Mouse (Mus musculus) hindbrain, postnatal 0 days (tissue): Measurements from ENCODE around the gene Krba1. TPM values are rescaled to one million over a fixed set of nuclear protein-coding genes. Genes with fewer than 3 reads are reported as not detected.

Experiments used
- ATAC-seq: fragments of 200-750 bp; cut with Nextera tagmentation; 2 replicates; pipeline ENCODE4 v1.8.0; 2017; ENCODE audit warnings: mild to moderate bottlenecking, moderate TSS enrichment, moderate library complexity
- DNase-seq: peaks from one replicate; pipeline ENCODE4 v3.0.0-alpha.2; 2015; ENCODE audit warnings: low spot score
- H3K27ac ChIP-seq: fragments of 300-500 bp; sonication (generic); 2 replicates; pipeline ENCODE4 v1.5.1; 2014; ENCODE audit warnings: mild to moderate bottlenecking
- H3K27me3 ChIP-seq: fragments of 300-500 bp; sonication (generic); 2 replicates; pipeline ENCODE4 v1.6.1; 2014; ENCODE audit warnings: low read length, mixed read lengths; ENCODE audit not compliant: insufficient read depth
- H3K36me3 ChIP-seq: fragments of 300-500 bp; sonication (generic); 2 replicates; pipeline ENCODE4 v1.6.1; 2014; ENCODE audit warnings: low read length, mixed read lengths; ENCODE audit not compliant: insufficient read depth
- H3K4me1 ChIP-seq: fragments of 300-500 bp; sonication (generic); 2 replicates; pipeline ENCODE4 v1.6.1; 2014; ENCODE audit warnings: antibody characterized with exemption, low read length, mixed read lengths; ENCODE audit not compliant: insufficient read depth
- H3K4me2 ChIP-seq: fragments of 300-500 bp; sonication (generic); 2 replicates; pipeline ENCODE4 v1.6.1; 2014; ENCODE audit warnings: low read depth, mild to moderate bottlenecking, low read length, moderate library complexity, mixed read lengths
- H3K4me3 ChIP-seq: fragments of 300-500 bp; sonication (generic); 2 replicates; pipeline ENCODE4 v1.5.1; 2014; ENCODE audit warnings: low read length
- H3K9ac ChIP-seq: fragments of 300-500 bp; sonication (generic); replicated peaks from 2 replicates; pipeline ENCODE4 v1.6.1; 2014; ENCODE audit warnings: mild to moderate bottlenecking, low read length, moderate library complexity, mixed read lengths
- H3K9me3 ChIP-seq: fragments of 300-500 bp; sonication (generic); 2 replicates; pipeline ENCODE4 v1.6.1; 2016; ENCODE audit warnings: low read length, mixed read lengths
- CTCF ChIP-seq: IDR thresholded peaks from 2 replicates; pipeline ENCODE4 v1.5.1; 2016; ENCODE audit warnings: antibody characterized with exemption, control low read depth, low read depth
- WGBS: fragments of 180-500 bp; shearing (Covaris S2); extraction: QIAGEN DNeasy Blood & Tissue Kit; methylation state at CpG from one replicate; pipeline ENCODE4 v1.1.7; 2014; 5-methylcytosine and 5-hydroxymethylcytosine counted together
- polyA plus RNA-seq: library from polyadenylated mRNA; unstranded; fragments of >200 nt; fragmentation: Nextera tagmentation; extraction: Ambion mirVana; gene quantifications from 2 replicates; pipeline ENCODE4 v1.2.1, GENCODE M21; 2015
- total RNA-seq: library from RNA; depleted of rRNA; stranded (reverse); fragments of >200 nt; gene quantifications from 2 replicates; pipeline ENCODE4 v1.2.3, GENCODE M21; 2014; rRNA removed

Gene Krba1
- total RNA-seq (38.4 and 49.8 TPM in 2 replicates), polyA plus RNA-seq (19.1 and 20.5 TPM in 2 replicates)

DNA sequence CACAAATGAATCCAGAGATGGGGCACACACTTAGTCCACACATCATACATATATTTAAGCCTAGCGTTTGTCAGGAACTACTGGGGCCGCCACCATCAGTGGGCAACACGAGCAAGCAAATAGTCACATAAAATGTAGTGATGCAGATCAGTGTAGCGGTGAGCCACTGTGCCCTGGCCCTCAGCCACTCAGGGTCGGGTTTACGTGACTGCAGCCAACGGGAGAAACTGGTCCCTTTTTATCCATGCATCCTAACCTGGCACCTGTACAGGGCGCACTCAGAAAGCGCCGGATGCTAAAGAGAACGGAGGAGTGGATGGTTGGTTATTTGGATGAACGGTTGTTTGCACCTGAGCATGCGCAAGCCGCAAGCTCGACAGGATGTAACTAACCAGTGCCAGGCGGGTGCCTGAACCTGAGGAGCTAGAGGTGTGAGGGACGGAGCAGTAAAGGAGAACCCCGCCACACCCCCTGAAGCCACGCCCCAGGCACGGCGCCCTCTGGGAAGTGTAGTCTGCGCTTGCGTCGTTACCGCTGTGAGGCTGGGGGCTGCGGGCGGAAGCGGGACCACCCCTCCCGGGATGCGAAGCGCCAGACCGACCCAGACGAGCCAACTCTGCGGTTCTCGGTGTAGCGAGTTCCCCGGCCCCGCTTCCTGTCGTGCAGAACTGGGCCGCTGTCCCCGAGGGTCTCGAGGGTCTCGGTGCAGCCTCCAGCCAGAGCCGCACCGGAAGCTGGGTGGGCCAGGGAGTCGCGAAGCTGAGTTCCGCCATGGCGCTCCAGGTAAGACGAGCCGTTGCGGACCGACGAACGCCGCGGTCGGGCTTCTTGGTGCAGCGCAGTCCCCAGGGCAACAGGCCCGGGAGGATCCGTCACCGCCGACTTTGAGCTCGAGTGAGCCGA is at the start of gene Krba1:
Gene Krba1, plus strand, starts transcription at position 482 of the 903 bp plus-strand sequence.
- peak within 1 kb of the TSS; percentile 72 for H3K9ac ChIP-seq
- DNase-seq (peak; percentile 94), ATAC-seq (peak; percentile 99)
- no peaks in the 10 kb centered on the region for H3K9me3 ChIP-seq
- TF ChIP-seq CTCF: 0 out of 2 replicates have a peak, but pooled peaks have one; percentile 12
- H3K4me3 ChIP-seq: peak within 1 kb of the TSS; percentile 57
- peaks cover 11% of the 10 kb centered on the region for H3K4me1 ChIP-seq
- 1% methylated on average over 65 of the region's 65 CpGs for WGBS
- H3K4me2 ChIP-seq: peak within 1 kb of the TSS; percentile 64
- H3K27me3 ChIP-seq: no peaks in the 10 kb centered on the region
- peak within 1 kb of the TSS; percentile 83 for H3K27ac ChIP-seq
- no peaks in the 10 kb centered on the region for H3K36me3 ChIP-seq

GRCm38 (mm10) chr6:48358897-48359296 is 36.5 kb upstream of the Krba1 start:
- Histone ChIP-seq H3K4me1 (no peaks in the 10 kb centered on the region), H3K36me3 (no peaks in the 10 kb centered on the region), H3K4me2 (no peak overlapping the region), H3K27ac (no peak overlapping the region), H3K27me3 (no peaks in the 10 kb centered on the region), H3K9me3 (no peaks in the 10 kb centered on the region), H3K9ac (no peak overlapping the region), H3K4me3 (no peak overlapping the region)
- ATAC-seq (no peak), DNase-seq (no peak)
- no peak for TF ChIP-seq CTCF
- 54% methylated on average over 3 of the region's 3 CpGs for WGBS

DNA sequence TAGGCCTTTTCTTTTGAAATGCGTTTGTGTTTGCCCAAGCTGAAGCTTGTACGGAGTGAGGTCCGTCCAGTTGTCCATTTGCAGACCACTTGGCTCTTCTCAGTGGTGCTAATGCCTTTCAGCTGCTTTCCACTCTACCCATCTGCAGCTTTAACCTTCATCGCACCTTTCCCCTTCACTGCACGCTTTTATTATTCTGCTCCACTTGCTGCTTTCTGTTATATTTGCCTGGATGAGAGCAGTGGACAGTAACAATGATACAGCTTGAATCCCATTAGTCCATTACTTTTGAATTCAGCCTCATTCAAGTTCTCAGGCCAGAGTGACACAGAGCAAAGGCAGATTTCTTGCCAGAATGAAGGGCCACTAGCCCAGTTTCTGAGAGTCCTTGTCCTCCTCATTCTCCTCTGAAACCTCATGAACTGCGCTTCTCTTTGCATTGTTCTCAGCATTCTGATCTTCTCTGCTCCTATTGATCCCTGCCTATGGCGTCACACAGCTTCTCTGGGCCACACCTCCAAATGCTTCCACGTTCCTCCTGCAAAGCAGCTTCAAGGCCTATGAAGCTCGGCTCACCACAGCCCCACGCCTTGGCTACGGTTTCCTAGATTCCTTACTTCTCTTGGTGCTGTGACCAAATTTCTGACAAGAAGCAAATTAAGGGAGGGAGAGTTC is 28.9 kb upstream of the Krba1 start:
- ATAC-seq (peak; percentile 67), DNase-seq (peak; percentile 34)
- Histone ChIP-seq H3K9ac (no peak overlapping the region), H3K36me3 (no peaks in the 10 kb centered on the region), H3K4me2 (no peak overlapping the region), H3K4me3 (no peak overlapping the region), H3K27me3 (no peaks in the 10 kb centered on the region), H3K4me1 (0 out of 2 replicates have a peak, but pooled peaks cover 3% of the 10 kb centered on the region), H3K27ac (peak overlapping the region; percentile 66), H3K9me3 (no peaks in the 10 kb centered on the region)
- 26% methylated on average over 11 of the region's 11 CpGs for WGBS
- no peak for TF ChIP-seq CTCF

- Histone ChIP-seq H3K27me3 (no peaks in the 10 kb centered on the region), H3K4me3 (no peak overlapping the region), H3K27ac (no peak overlapping the region), H3K4me1 (no peaks in the 10 kb centered on the region), H3K36me3 (no peaks in the 10 kb centered on the region), H3K9me3 (no peaks in the 10 kb centered on the region), H3K9ac (no peak overlapping the region), H3K4me2 (no peak overlapping the region)
- ATAC-seq: no peak
- TF ChIP-seq CTCF: no peak
- 73% methylated on average over 3 of the region's 3 CpGs for WGBS
- DNase-seq: no peak
Measured at GRCm38 (mm10) chr6:48388221-48388620, 7.2 kb upstream of the Krba1 start.

DNA sequence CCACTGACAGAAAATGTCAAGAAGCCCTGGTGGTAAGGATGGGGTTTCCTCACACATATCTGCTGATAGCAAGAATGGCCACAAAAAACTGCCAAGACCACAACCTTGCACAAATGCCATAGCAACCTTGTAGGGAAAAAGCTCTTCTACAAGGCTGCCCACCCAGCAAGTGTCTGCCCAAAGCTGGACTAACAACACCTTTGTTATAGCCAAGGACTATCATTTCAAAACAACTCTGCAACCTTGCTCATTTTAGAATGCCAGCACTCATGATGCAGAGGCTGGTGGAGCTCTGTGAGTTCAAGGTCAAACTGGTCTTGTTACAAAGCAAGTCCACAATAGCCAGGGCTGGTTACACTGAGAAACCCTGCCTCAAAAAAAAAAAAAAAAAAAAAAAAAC is 1.6 kb upstream of the Krba1 start:
- Histone ChIP-seq H3K4me1 (peaks cover 11% of the 10 kb centered on the region), H3K4me2 (no peak overlapping the region), H3K36me3 (no peaks in the 10 kb centered on the region), H3K27ac (no peak overlapping the region), H3K4me3 (no peak overlapping the region), H3K27me3 (no peaks in the 10 kb centered on the region), H3K9me3 (no peaks in the 10 kb centered on the region), H3K9ac (no peak overlapping the region)
- no peak for TF ChIP-seq CTCF
- ATAC-seq (no peak), DNase-seq (no peak)

GRCm38 (mm10) chr6:48396008-48396595 is 716 bp downstream of the Krba1 start:
- peaks cover 11% of the 10 kb centered on the region for H3K4me1 ChIP-seq
- H3K9ac ChIP-seq: peak overlapping the region; percentile 72
- DNase-seq (no peak), ATAC-seq (no peak)
- WGBS: 30% methylated on average over 15 of the region's 15 CpGs
- H3K9me3 ChIP-seq: no peaks in the 10 kb centered on the region
- H3K27me3 ChIP-seq: no peaks in the 10 kb centered on the region
- no peak for TF ChIP-seq CTCF
- peak overlapping the region; percentile 64 for H3K4me2 ChIP-seq
- peak overlapping the region; percentile 83 for H3K27ac ChIP-seq
- no peaks in the 10 kb centered on the region for H3K36me3 ChIP-seq
- H3K4me3 ChIP-seq: peak overlapping the region; percentile 57
